Mouse (Mus musculus): ENCODE data around the gene Tspan8. TPM values are rescaled to one million over a fixed set of nuclear protein-coding genes. Genes with fewer than 3 reads are reported as not detected.

Tspan8 gene
- polyA plus RNA-seq, 1 experiment from 2014 or later: 1.9 TPM

DNA sequence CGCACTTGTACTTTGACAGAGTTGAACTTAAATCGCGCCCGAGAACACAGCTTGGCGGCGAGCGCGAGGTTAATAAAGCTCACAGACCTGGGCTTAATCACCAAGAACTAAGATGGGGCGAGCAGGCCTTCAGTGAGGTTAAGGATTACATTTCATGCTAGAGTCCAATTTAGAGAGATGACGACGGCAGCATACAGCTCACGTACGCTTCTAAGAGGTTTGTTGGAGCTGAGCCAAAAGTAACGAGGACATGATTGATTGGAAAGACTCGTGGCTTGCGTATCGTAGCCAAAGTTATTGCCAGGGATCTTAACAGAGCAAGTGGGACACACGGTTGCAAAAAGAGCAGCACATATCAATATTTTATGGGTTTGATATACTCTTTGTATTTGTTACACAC lies 30.3 kb downstream of the Tspan8 start:
- no peak for ATAC-seq (ENCODE audit: extremely low read depth, insufficient number of reproducible peaks, low FRiP score, low TSS enrichment)
- H3K9ac ChIP-seq: no peak overlapping the region
- no peaks in the 10 kb centered on the region for H3K9me3 ChIP-seq
- no peak overlapping the region for H3K27ac ChIP-seq (replicated peaks)
- 51% methylated on average over 18 of the region's 18 CpGs for WGBS
- no peaks in the 10 kb centered on the region for H3K36me3 ChIP-seq
- H3K27me3 ChIP-seq (replicated peaks): no peaks in the 10 kb centered on the region
- H3K4me2 ChIP-seq: peak overlapping the region; percentile 37
- peaks cover 14% of the 10 kb centered on the region for H3K4me1 ChIP-seq
- H3K4me3 ChIP-seq: no peak overlapping the region

DNA sequence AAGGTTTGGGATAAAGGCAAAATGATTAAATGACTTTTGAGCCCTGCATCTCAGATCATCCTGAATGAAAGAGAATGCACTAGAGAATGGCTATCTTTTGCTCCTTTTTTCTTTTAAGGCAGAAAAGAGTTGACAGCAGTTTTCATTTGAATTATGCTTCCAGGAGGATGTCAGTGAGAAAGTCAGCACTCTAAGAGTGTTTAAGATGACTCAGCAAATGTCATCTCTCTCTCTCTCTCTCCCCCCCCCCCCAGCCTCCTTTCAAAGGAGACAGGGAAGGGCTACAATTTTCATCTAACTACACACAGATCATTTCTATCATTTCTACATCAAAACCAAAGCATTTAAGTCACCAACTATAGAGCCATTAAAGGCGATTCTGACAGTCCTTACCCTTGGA lies 31.9 kb downstream of the Tspan8 start:
- H3K36me3 ChIP-seq: no peaks in the 10 kb centered on the region
- ATAC-seq (ENCODE audit: extremely low read depth, insufficient number of reproducible peaks, low FRiP score, low TSS enrichment): no peak
- no peaks in the 10 kb centered on the region for H3K27me3 ChIP-seq (replicated peaks)
- H3K9ac ChIP-seq: no peak overlapping the region
- WGBS: 81% methylated on average over 1 of the region's 1 CpGs
- peaks cover 14% of the 10 kb centered on the region for H3K4me1 ChIP-seq
- H3K27ac ChIP-seq (replicated peaks): no peak overlapping the region
- no peaks in the 10 kb centered on the region for H3K9me3 ChIP-seq
- no peak overlapping the region for H3K4me2 ChIP-seq
- H3K4me3 ChIP-seq: no peak overlapping the region

DNA sequence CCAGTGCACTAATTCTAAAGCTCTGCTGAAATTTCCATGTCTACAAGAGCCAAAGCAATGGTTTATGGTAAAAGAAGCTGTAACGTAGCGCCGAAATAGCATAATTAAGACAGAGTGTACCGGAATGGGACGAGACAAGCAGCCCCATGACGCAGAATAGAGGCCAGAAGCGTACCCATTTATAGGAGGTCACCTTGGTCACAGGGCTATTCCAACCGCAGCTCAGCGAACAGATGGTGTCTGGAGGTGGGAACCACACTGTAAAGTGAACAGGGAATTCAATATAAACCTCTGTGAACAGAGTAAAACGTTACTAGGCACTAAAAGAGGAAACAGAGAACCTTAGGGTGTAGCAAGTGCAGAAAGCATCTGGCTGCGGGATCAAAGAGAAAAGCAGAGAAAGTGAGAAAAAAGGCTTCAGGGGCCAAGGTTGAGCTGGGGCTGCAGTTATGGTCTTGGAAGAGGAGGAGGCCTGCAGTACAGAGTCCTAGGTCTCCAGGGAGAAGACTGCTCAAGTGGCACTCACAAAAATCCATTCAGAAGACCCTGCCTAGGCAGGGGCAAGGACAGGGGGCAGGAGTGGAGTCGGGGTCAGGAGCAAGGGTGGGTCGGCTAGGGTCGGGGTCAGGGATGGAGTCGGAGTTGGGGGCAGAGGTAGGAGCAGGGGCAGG lies 43.7 kb downstream of the Tspan8 start:
- H3K27ac ChIP-seq (replicated peaks): no peak overlapping the region
- H3K4me3 ChIP-seq: no peak overlapping the region
- H3K36me3 ChIP-seq: no peaks in the 10 kb centered on the region
- ATAC-seq (ENCODE audit: extremely low read depth, insufficient number of reproducible peaks, low FRiP score, low TSS enrichment): no peak
- H3K9ac ChIP-seq: no peak overlapping the region
- no peaks in the 10 kb centered on the region for H3K9me3 ChIP-seq
- no peak overlapping the region for H3K4me2 ChIP-seq
- no peaks in the 10 kb centered on the region for H3K27me3 ChIP-seq (replicated peaks)
- WGBS: 78% methylated on average over 15 of the region's 15 CpGs
- H3K4me1 ChIP-seq: no peaks in the 10 kb centered on the region

DNA sequence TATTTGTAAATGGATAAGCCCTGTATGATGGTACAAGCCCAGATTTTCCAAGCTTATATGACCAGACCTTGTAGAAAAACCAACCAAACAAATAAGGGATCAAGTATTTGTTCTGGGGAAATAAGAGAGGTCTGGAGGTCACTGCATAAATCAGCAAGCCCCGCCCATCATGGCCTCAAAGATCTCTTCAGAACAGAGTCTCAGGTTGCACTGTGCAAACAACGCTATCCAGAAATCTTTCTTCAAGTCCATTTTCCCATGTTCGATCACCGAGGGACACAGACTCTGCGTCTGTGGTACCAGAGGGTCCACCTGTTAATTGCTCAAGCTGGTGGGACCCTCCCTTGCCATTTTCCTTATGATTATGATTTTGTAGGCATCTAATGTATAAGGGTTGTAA lies 45.3 kb downstream of the Tspan8 start:
- H3K9me3 ChIP-seq: no peaks in the 10 kb centered on the region
- ATAC-seq (ENCODE audit: extremely low read depth, insufficient number of reproducible peaks, low FRiP score, low TSS enrichment): no peak
- H3K4me2 ChIP-seq: no peak overlapping the region
- no peaks in the 10 kb centered on the region for H3K4me1 ChIP-seq
- no peak overlapping the region for H3K9ac ChIP-seq
- WGBS: 69% methylated on average over 5 of the region's 5 CpGs
- no peaks in the 10 kb centered on the region for H3K27me3 ChIP-seq (replicated peaks)
- H3K36me3 ChIP-seq: no peaks in the 10 kb centered on the region
- H3K27ac ChIP-seq (replicated peaks): no peak overlapping the region
- H3K4me3 ChIP-seq: no peak overlapping the region

DNA sequence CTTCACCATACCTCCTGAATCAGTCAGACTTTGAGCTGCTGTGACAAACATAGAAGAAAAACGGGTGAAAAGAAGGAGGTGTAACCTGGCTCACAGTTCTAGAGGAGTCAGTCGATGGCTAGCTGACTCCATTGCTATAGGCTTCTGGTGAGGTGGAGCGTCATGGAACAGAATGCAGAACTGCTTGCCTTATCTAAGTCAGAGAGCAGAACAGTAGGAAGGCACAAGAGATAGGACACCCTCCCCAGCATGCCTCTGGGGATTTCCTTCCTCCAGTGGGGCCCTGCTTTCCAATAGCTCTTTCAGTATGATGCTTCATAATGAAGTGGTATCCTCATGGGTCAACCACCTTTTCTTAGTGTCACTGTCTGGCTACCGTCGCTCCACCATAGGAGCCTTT lies 66.1 kb downstream of the Tspan8 start:
- no peak overlapping the region for H3K4me2 ChIP-seq
- H3K4me3 ChIP-seq: no peak overlapping the region
- H3K4me1 ChIP-seq: no peaks in the 10 kb centered on the region
- no peaks in the 10 kb centered on the region for H3K27me3 ChIP-seq (replicated peaks)
- no peak overlapping the region for H3K27ac ChIP-seq (replicated peaks)
- WGBS: 74% methylated on average over 5 of the region's 5 CpGs
- no peak overlapping the region for H3K9ac ChIP-seq
- ATAC-seq (ENCODE audit: extremely low read depth, insufficient number of reproducible peaks, low FRiP score, low TSS enrichment): no peak
- no peaks in the 10 kb centered on the region for H3K36me3 ChIP-seq
- H3K9me3 ChIP-seq: no peaks in the 10 kb centered on the region; the same call in 1 of the 2 replicates

DNA sequence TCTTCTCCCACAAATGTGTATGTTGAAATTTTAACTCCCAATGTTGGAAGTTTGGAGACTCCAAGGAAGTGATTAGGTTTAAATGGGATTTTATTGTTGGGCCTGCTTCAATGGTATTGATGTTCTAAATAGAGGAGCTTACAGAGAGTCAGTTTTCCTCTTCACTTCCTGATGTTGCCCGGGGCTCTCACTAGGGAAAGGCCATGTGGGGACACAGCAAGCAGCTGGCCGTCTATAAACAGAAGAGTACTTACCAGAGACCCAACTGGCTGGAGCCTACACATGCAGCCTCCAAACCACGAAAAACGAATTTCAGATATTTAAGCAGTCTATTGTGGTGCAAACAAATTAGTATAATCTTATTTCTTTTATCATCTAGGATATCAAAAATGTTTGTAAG lies 75.3 kb downstream of the Tspan8 start:
- no peaks in the 10 kb centered on the region for H3K36me3 ChIP-seq
- no peak for ATAC-seq (ENCODE audit: extremely low read depth, insufficient number of reproducible peaks, low FRiP score, low TSS enrichment)

DNA sequence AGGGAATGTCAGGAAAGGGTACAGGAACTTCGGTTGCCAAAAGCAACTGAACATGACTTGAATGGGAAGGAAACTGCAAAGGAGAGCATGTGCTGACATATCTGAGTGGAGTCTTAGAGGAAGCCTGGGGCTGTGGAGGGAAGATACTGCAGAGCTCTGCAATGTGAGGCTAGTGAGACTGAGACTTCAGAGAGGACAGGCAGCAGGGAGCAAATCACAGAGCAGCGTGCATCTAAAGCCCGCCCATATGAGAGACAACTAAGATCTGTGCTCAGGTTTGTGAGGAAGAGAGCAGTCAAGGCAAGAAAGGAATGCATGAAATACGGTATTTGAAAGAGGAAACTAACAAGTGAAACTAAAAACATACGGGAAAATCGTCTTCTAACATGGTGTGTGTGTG lies 76.3 kb downstream of the Tspan8 start:
- Histone ChIP-seq H3K4me3 (no peak overlapping the region), H3K4me1 (no peaks in the 10 kb centered on the region), H3K9me3 (no peaks in the 10 kb centered on the region), H3K4me2 (no peak overlapping the region), H3K27me3 (replicated peaks) (no peaks in the 10 kb centered on the region), H3K27ac (replicated peaks) (no peak overlapping the region), H3K36me3 (no peaks in the 10 kb centered on the region), H3K9ac (no peak overlapping the region)
- no peak for ATAC-seq (ENCODE audit: extremely low read depth, insufficient number of reproducible peaks, low FRiP score, low TSS enrichment)
- 55% methylated on average over 6 of the region's 6 CpGs for WGBS

More for the DNA sequence above, 75.3 kb downstream of the Tspan8 start:
- no peaks in the 10 kb centered on the region for H3K9me3 ChIP-seq
- H3K9ac ChIP-seq: no peak overlapping the region
- H3K27ac ChIP-seq (replicated peaks): no peak overlapping the region
- H3K4me3 ChIP-seq: no peak overlapping the region
- no peak overlapping the region for H3K4me2 ChIP-seq
- WGBS: 51% methylated on average over 4 of the region's 4 CpGs
- H3K27me3 ChIP-seq (replicated peaks): no peaks in the 10 kb centered on the region
- H3K4me1 ChIP-seq: no peaks in the 10 kb centered on the region

DNA sequence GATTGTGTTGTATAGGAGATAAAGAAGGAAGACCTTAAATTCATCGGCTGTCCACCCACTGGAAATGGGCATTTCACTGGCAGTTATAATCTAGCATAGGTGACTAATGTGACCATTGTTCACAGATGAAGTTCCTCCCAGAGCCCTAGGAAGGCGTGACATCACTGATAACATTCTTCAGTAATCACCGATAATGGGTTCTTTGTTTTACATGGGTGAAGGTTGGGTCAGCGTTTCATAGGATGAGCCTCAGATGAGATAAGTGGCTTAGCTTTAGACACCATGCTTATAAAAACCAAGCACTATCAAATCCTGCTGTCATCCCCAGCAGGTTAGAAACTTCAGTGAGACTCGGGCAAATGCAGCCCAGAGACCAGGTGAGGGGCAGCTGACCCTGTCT lies 77.4 kb downstream of the Tspan8 start:
- no peaks in the 10 kb centered on the region for H3K27me3 ChIP-seq (replicated peaks)
- no peak overlapping the region for H3K27ac ChIP-seq (replicated peaks)
- no peaks in the 10 kb centered on the region for H3K9me3 ChIP-seq
- H3K4me1 ChIP-seq: no peaks in the 10 kb centered on the region
- H3K4me2 ChIP-seq: no peak overlapping the region
- H3K36me3 ChIP-seq: no peaks in the 10 kb centered on the region
- 28% methylated on average over 5 of the region's 5 CpGs for WGBS
- H3K9ac ChIP-seq: no peak overlapping the region
- H3K4me3 ChIP-seq: no peak overlapping the region
- ATAC-seq (ENCODE audit: extremely low read depth, insufficient number of reproducible peaks, low FRiP score, low TSS enrichment): no peak

GRCm38 (mm10) chr10:115896764-115897163 lies 80.1 kb downstream of the Tspan8 start:
- Histone ChIP-seq H3K4me3 (no peak overlapping the region), H3K36me3 (no peaks in the 10 kb centered on the region), H3K4me2 (no peak overlapping the region), H3K9me3 (no peaks in the 10 kb centered on the region), H3K27ac (replicated peaks) (no peak overlapping the region), H3K9ac (no peak overlapping the region), H3K27me3 (replicated peaks) (no peaks in the 10 kb centered on the region), H3K4me1 (no peaks in the 10 kb centered on the region)
- no peak for ATAC-seq (ENCODE audit: extremely low read depth, insufficient number of reproducible peaks, low FRiP score, low TSS enrichment)

DNA sequence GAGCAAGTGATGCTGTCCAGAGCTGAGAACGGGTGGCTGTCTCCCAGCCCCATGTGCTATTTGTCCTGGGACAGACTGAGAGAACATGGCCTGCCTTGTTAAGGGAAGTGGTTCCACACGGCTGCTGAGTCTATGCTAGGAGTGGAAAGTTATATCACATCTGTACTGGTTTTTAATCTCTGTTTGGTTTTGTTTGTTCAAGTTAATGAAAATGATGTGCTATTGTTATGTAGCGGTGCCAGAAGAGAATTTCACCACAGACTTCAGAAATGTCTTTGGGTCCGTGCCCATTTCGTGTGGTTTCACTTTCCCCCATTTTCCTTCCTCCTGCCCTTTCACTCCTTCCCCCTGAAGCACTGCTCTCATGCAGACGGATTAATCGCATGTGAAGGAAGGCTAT lies 80.6 kb downstream of the Tspan8 start:
- no peaks in the 10 kb centered on the region for H3K27me3 ChIP-seq (replicated peaks)
- no peak overlapping the region for H3K4me3 ChIP-seq
- no peak for ATAC-seq (ENCODE audit: extremely low read depth, insufficient number of reproducible peaks, low FRiP score, low TSS enrichment)
- no peaks in the 10 kb centered on the region for H3K9me3 ChIP-seq
- H3K27ac ChIP-seq (replicated peaks): no peak overlapping the region
- no peaks in the 10 kb centered on the region for H3K4me1 ChIP-seq
- WGBS: 63% methylated on average over 7 of the region's 7 CpGs
- H3K36me3 ChIP-seq: no peaks in the 10 kb centered on the region
- no peak overlapping the region for H3K9ac ChIP-seq
- H3K4me2 ChIP-seq: no peak overlapping the region

Measured in heart, embryonic 13.5 days (tissue).